Mouse (Mus musculus) liver, embryonic 14.5 days (tissue): Measurements from ENCODE around the gene Tmem80. TPM values are rescaled to one million over a fixed set of nuclear protein-coding genes. Genes with fewer than 3 reads are reported as not detected.

Experiments used
- ATAC-seq: fragments of 200-750 bp; cut with Nextera tagmentation; 2 replicates; pipeline ENCODE4 v1.8.0; 2017; ENCODE audit warnings: moderate number of reproducible peaks, mild to moderate bottlenecking, moderate library complexity; ENCODE audit not compliant: insufficient read depth
- DNase-seq, 3 experiments: peaks; one replicate each; pipeline ENCODE4 v3.0.0-alpha.2; 2012 to 2013; ENCODE audit warnings: low read depth in 3 of 3, low spot score in 3 of 3
- H3K27ac ChIP-seq: fragments of 300-500 bp; sonication (generic); 2 replicates; pipeline ENCODE4 v1.5.1; 2014; ENCODE audit warnings: moderate library complexity, mild to moderate bottlenecking, control low read depth, inconsistent platforms
- H3K27me3 ChIP-seq: fragments of 300-500 bp; sonication (generic); 2 replicates; pipeline ENCODE4 v1.6.1; 2014; ENCODE audit warnings: mild to moderate bottlenecking, low read length, moderate library complexity; ENCODE audit not compliant: control insufficient read depth, insufficient read depth
- H3K36me3 ChIP-seq: fragments of 300-500 bp; sonication (generic); replicated peaks from 2 replicates; pipeline ENCODE4 v1.6.1; 2014; ENCODE audit warnings: low read depth; ENCODE audit not compliant: control insufficient read depth, insufficient read depth
- H3K4me1 ChIP-seq, 2 experiments: fragments of 200-500 bp in 1 of 2; fragments of 300-500 bp in 1 of 2; sonication (generic) in 1 of 2; replicated peaks; 2 replicates each; pipeline ENCODE4 v1.6.1; 2012 to 2014; ENCODE audit warnings: antibody characterized with exemption in 1 of 2, inconsistent platforms in 1 of 2, low read length in 1 of 2; ENCODE audit not compliant: control insufficient read depth in 2 of 2, insufficient read depth in 2 of 2
- H3K4me2 ChIP-seq: fragments of 300-500 bp; sonication (generic); 2 replicates; pipeline ENCODE4 v1.6.1; 2014; ENCODE audit warnings: low read depth, mild to moderate bottlenecking, control low read depth, moderate library complexity
- H3K4me3 ChIP-seq, 2 experiments: fragments of 200-500 bp in 1 of 2; fragments of 300-500 bp in 1 of 2; sonication (generic) in 1 of 2; 2 replicates each; pipeline ENCODE4 v1.5.1; 2012 to 2014; ENCODE audit warnings: low read depth in 2 of 2, low read length in 2 of 2, mild to moderate bottlenecking in 2 of 2, control low read depth in 1 of 2, inconsistent platforms in 1 of 2, moderate library complexity in 1 of 2; ENCODE audit not compliant: insufficient read depth in 1 of 2
- H3K9ac ChIP-seq: fragments of 300-500 bp; sonication (generic); replicated peaks from 2 replicates; pipeline ENCODE4 v1.6.1; 2014; ENCODE audit warnings: mild to moderate bottlenecking, control low read depth, moderate library complexity
- H3K9me3 ChIP-seq: fragments of 300-500 bp; sonication (generic); 2 replicates; pipeline ENCODE4 v1.6.1; 2016; ENCODE audit warnings: low read length, mixed read lengths; ENCODE audit not compliant: control insufficient read depth
- CTCF ChIP-seq: IDR thresholded peaks from 2 replicates; pipeline ENCODE4 v1.5.1; 2016; ENCODE audit warnings: antibody characterized with exemption, low read depth, control low read depth
- EP300 ChIP-seq: IDR thresholded peaks from 2 replicates; pipeline ENCODE4 v1.6.1; 2016; ENCODE audit warnings: antibody characterized with exemption, low read depth
- WGBS: fragments of 180-500 bp; shearing (Covaris S2); extraction: QIAGEN DNeasy Blood & Tissue Kit; methylation state at CpG from one replicate; pipeline ENCODE4 v1.1.7; 2014; ENCODE audit not compliant: insufficient replicate concordance; 5-methylcytosine and 5-hydroxymethylcytosine counted together
- polyA plus RNA-seq, 2 experiments: library from polyadenylated mRNA; depleted of rRNA in 1 of 2; stranded (reverse) in 1 of 2; unstranded in 1 of 2; fragments of >200 nt; fragmentation: Nextera tagmentation in 1 of 2; extraction: Ambion mirVana in 1 of 2; gene quantifications; 2 replicates each; pipeline versions ENCODE4 v1.2.1 to v1.2.3; 2012 to 2014

Tmem80 gene
- polyA plus RNA-seq, 2 experiments: 11.3 to 13.6 TPM

GRCm38 (mm10) chr7:141374399-141374798 is 46.9 kb downstream of the Tmem80 start:
- TF ChIP-seq CTCF (no peak), EP300 (no peak)
- H3K4me2 ChIP-seq: no peak overlapping the region
- no peaks in the 10 kb centered on the region for H3K27me3 ChIP-seq
- no peak; the same call in 1 of the 2 replicates for ATAC-seq
- H3K4me1 ChIP-seq: peaks cover 2 to 13% of the 10 kb centered on the region in 2 experiments
- no peak overlapping the region for H3K4me3 ChIP-seq
- H3K9ac ChIP-seq: no peak overlapping the region
- H3K36me3 ChIP-seq: no peaks in the 10 kb centered on the region
- no peaks in the 10 kb centered on the region for H3K9me3 ChIP-seq
- no peak for DNase-seq
- no peak overlapping the region for H3K27ac ChIP-seq

DNA sequence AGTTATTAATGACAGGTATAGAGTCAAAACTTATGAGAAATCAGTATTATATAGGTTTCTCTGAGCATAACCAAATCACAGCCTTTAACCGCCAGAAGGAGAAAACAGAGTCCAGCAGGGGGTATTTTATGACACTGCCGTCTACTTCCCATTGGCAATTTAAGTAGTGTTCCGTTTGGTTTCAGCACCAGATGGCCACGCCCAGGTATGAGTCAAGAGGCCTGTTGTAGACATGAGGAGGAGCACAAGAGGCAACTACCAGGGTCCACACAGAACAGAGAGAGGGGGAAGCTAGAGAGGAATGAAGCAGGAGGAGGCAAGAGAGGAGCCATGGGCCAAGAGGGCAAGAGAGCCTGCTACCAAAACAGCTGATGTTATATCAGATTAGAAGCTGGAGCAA is 52.0 kb downstream of the Tmem80 start:
- Histone ChIP-seq H3K4me2 (no peak overlapping the region), H3K4me3 (no peak overlapping the region), H3K27ac (no peak overlapping the region), H3K9ac (no peak overlapping the region), H3K36me3 (no peaks in the 10 kb centered on the region), H3K4me1 (peaks cover 0 to 12% of the 10 kb centered on the region in 2 experiments), H3K9me3 (no peaks in the 10 kb centered on the region), H3K27me3 (no peaks in the 10 kb centered on the region)
- TF ChIP-seq CTCF (no peak), EP300 (no peak)
- ATAC-seq (peak; percentile 36; the same call in 1 of the 2 replicates), DNase-seq (no peak)
- WGBS: 35% methylated on average over 4 of the region's 4 CpGs

DNA sequence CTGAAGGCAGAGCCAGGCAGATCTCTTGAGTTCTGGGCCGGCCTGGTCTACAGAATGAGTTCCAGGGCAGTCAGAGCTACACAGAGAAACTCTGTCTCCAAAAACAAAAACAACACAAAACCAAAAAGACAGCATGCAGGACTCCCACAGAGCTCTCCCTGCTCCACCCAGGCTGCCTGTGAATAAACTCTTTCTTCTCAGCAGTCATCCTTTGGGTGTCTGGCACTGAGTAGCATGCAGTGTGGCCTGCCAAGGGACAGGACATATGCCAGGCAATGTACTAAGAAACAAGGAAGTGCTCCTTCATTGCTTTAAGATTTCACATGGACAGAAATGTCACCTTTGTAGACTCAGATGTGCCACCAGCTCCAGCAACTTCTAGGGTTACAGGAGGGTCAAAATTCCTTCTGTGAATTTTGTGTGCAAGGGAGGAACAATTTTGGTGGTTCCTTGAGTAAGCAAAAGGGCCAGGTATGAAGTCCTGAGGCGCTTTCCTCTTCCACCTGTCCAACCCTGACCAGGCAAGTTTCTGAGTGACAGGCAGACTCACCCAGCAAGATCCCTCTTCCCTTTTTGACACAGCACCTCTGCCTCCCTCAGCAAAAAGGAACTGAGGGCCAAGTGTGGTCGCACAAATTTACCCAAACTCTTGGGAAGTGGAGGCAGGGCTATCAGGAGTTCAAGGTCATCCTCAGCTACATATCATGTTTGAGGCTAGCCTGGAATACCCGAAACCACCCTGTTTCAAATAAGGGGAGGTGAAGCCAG is 53.7 kb downstream of the Tmem80 start:
- H3K4me3 ChIP-seq: no peak overlapping the region
- 62% methylated on average over 4 of the region's 4 CpGs for WGBS
- H3K27ac ChIP-seq: no peak overlapping the region

More for the DNA sequence above, 53.7 kb downstream of the Tmem80 start:
- TF ChIP-seq EP300: no peak
- Histone ChIP-seq H3K27me3 (no peaks in the 10 kb centered on the region), H3K4me2 (no peak overlapping the region), H3K36me3 (no peaks in the 10 kb centered on the region), H3K9ac (no peak overlapping the region), H3K9me3 (no peaks in the 10 kb centered on the region), H3K4me1 (peaks cover 0 to 12% of the 10 kb centered on the region in 2 experiments; a peak in 3 of 4 replicates)
- ATAC-seq (no peak), DNase-seq (no peak)

Other genes starting within 250 kb of the Tmem80 start
- 0.33 and 0.51 TPM in 2 replicates for gene Pkp3, start 249.5 kb upstream of the Tmem80 start, polyA plus RNA-seq (2012; rRNA removed)
- gene Pkp3, start 249.5 kb upstream of the Tmem80 start, polyA plus RNA-seq (2014; fragmentation: Nextera tagmentation; extraction: Ambion mirVana): 0.36 and 0.80 TPM in 2 replicates
- 9.8 and 10.8 TPM in 2 replicates for gene Sigirr, start 227.2 kb upstream of the Tmem80 start, polyA plus RNA-seq (2012; rRNA removed)
- 16.0 and 18.4 TPM in 2 replicates for gene Sigirr, start 227.2 kb upstream of the Tmem80 start, polyA plus RNA-seq (2014; fragmentation: Nextera tagmentation; extraction: Ambion mirVana)
- gene Ano9, start 209.9 kb upstream of the Tmem80 start, polyA plus RNA-seq (2012; rRNA removed): 0.30 and 0.53 TPM in 2 replicates
- gene Ano9, start 209.9 kb upstream of the Tmem80 start, polyA plus RNA-seq (2014; fragmentation: Nextera tagmentation; extraction: Ambion mirVana): 0.24 and 0.27 TPM in 2 replicates
- 72.2 and 72.8 TPM in 2 replicates for gene Ptdss2, start 205.4 kb upstream of the Tmem80 start, polyA plus RNA-seq (2012; rRNA removed)
- gene Ptdss2, start 205.4 kb upstream of the Tmem80 start, polyA plus RNA-seq (2014; fragmentation: Nextera tagmentation; extraction: Ambion mirVana): 111 and 130 TPM in 2 replicates
- 26.5 and 29.1 TPM in 2 replicates for gene Rnh1, start 154.9 kb upstream of the Tmem80 start, polyA plus RNA-seq (2012; rRNA removed)
- 54.6 and 59.7 TPM in 2 replicates for gene Rnh1, start 154.9 kb upstream of the Tmem80 start, polyA plus RNA-seq (2014; fragmentation: Nextera tagmentation; extraction: Ambion mirVana)
- 50.8 and 66.8 TPM in 2 replicates for gene Hras, start 133.7 kb upstream of the Tmem80 start, polyA plus RNA-seq (2012; rRNA removed)
- 84.4 and 102 TPM in 2 replicates for gene Hras, start 133.7 kb upstream of the Tmem80 start, polyA plus RNA-seq (2014; fragmentation: Nextera tagmentation; extraction: Ambion mirVana)
- gene Lrrc56, start 133.6 kb upstream of the Tmem80 start, polyA plus RNA-seq (2012; rRNA removed): 15.3 and 20.3 TPM in 2 replicates
- gene Lrrc56, start 133.6 kb upstream of the Tmem80 start, polyA plus RNA-seq (2014; fragmentation: Nextera tagmentation; extraction: Ambion mirVana): 10.4 and 10.9 TPM in 2 replicates
- gene Lmntd2, start 113.7 kb upstream of the Tmem80 start, polyA plus RNA-seq (2012; rRNA removed): 2.0 and 2.3 TPM in 2 replicates
- 0.25 and 0.66 TPM in 2 replicates for gene Lmntd2, start 113.7 kb upstream of the Tmem80 start, polyA plus RNA-seq (2014; fragmentation: Nextera tagmentation; extraction: Ambion mirVana)
- gene Rassf7, start 111.9 kb upstream of the Tmem80 start, polyA plus RNA-seq (2012; rRNA removed): 21.6 and 28.3 TPM in 2 replicates
- 16.8 and 22.4 TPM in 2 replicates for gene Rassf7, start 111.9 kb upstream of the Tmem80 start, polyA plus RNA-seq (2014; fragmentation: Nextera tagmentation; extraction: Ambion mirVana)
- gene Phrf1, start 99.0 kb upstream of the Tmem80 start, polyA plus RNA-seq (2012; rRNA removed): 10.4 and 14.1 TPM in 2 replicates
- gene Phrf1, start 99.0 kb upstream of the Tmem80 start, polyA plus RNA-seq (2014; fragmentation: Nextera tagmentation; extraction: Ambion mirVana): 25.7 and 28.3 TPM in 2 replicates
- 4.6 and 5.4 TPM in 2 replicates for gene Irf7, start 61.3 kb upstream of the Tmem80 start, polyA plus RNA-seq (2012; rRNA removed)
- 4.8 and 5.1 TPM in 2 replicates for gene Irf7, start 61.3 kb upstream of the Tmem80 start, polyA plus RNA-seq (2014; fragmentation: Nextera tagmentation; extraction: Ambion mirVana)
- gene Cdhr5, start 51.0 kb upstream of the Tmem80 start, polyA plus RNA-seq (2012; rRNA removed): 0.07 and 0.11 TPM in 2 replicates
- gene Cdhr5, start 51.0 kb upstream of the Tmem80 start, polyA plus RNA-seq (2014; fragmentation: Nextera tagmentation; extraction: Ambion mirVana): 0.24 and 0.27 TPM in 2 replicates
- gene Sct, start 48.6 kb upstream of the Tmem80 start, polyA plus RNA-seq (2012; rRNA removed): 0.16 TPM in 1 of 2 replicates, not detected in the other
- 0.22 and 0.30 TPM in 2 replicates for gene Sct, start 48.6 kb upstream of the Tmem80 start, polyA plus RNA-seq (2014; fragmentation: Nextera tagmentation; extraction: Ambion mirVana)
- gene Drd4, start 35.7 kb upstream of the Tmem80 start, polyA plus RNA-seq (2012; rRNA removed): not detected in 2 replicates
- gene Drd4, start 35.7 kb upstream of the Tmem80 start, polyA plus RNA-seq (2014; fragmentation: Nextera tagmentation; extraction: Ambion mirVana): not detected in 2 replicates
- 6.9 and 7.8 TPM in 2 replicates for gene Deaf1, start within 50 bp of the Tmem80 start, polyA plus RNA-seq (2012; rRNA removed)
- gene Deaf1, start within 50 bp of the Tmem80 start, polyA plus RNA-seq (2014; fragmentation: Nextera tagmentation; extraction: Ambion mirVana): 11.1 and 13.6 TPM in 2 replicates
- 7.9 and 8.3 TPM in 2 replicates for gene Eps8l2, start 11.1 kb downstream of the Tmem80 start, polyA plus RNA-seq (2012; rRNA removed)
- gene Eps8l2, start 11.1 kb downstream of the Tmem80 start, polyA plus RNA-seq (2014; fragmentation: Nextera tagmentation; extraction: Ambion mirVana): 6.6 and 7.7 TPM in 2 replicates
- 212 and 266 TPM in 2 replicates for gene Taldo1, start 64.5 kb downstream of the Tmem80 start, polyA plus RNA-seq (2012; rRNA removed)
- 427 and 428 TPM in 2 replicates for gene Taldo1, start 64.5 kb downstream of the Tmem80 start, polyA plus RNA-seq (2014; fragmentation: Nextera tagmentation; extraction: Ambion mirVana)
- 13.8 and 16.9 TPM in 2 replicates for gene Gatd1, start 86.4 kb downstream of the Tmem80 start, polyA plus RNA-seq (2012; rRNA removed)
- gene Gatd1, start 86.4 kb downstream of the Tmem80 start, polyA plus RNA-seq (2014; fragmentation: Nextera tagmentation; extraction: Ambion mirVana): 8.7 and 10.3 TPM in 2 replicates
- 0.09 TPM in 1 of 2 replicates, not detected in the other for gene Cend1, start 101.8 kb downstream of the Tmem80 start, polyA plus RNA-seq (2012; rRNA removed)
- not detected in 2 replicates for gene Cend1, start 101.8 kb downstream of the Tmem80 start, polyA plus RNA-seq (2014; fragmentation: Nextera tagmentation; extraction: Ambion mirVana)
- gene Slc25a22, start 110.2 kb downstream of the Tmem80 start, polyA plus RNA-seq (2012; rRNA removed): 19.6 and 23.8 TPM in 2 replicates
- gene Slc25a22, start 110.2 kb downstream of the Tmem80 start, polyA plus RNA-seq (2014; fragmentation: Nextera tagmentation; extraction: Ambion mirVana): 11.0 and 13.5 TPM in 2 replicates
- gene Pidd1, start 116.3 kb downstream of the Tmem80 start, polyA plus RNA-seq (2012; rRNA removed): 15.5 and 18.7 TPM in 2 replicates
- gene Pidd1, start 116.3 kb downstream of the Tmem80 start, polyA plus RNA-seq (2014; fragmentation: Nextera tagmentation; extraction: Ambion mirVana): 6.1 and 9.4 TPM in 2 replicates
- 328 and 661 TPM in 2 replicates for gene Rplp2, start 119.6 kb downstream of the Tmem80 start, polyA plus RNA-seq (2012; rRNA removed)
- 942 and 950 TPM in 2 replicates for gene Rplp2, start 119.6 kb downstream of the Tmem80 start, polyA plus RNA-seq (2014; fragmentation: Nextera tagmentation; extraction: Ambion mirVana)
- 6.7 TPM in 2 replicates for gene Pnpla2, start 127.5 kb downstream of the Tmem80 start, polyA plus RNA-seq (2012; rRNA removed)
- gene Pnpla2, start 127.5 kb downstream of the Tmem80 start, polyA plus RNA-seq (2014; fragmentation: Nextera tagmentation; extraction: Ambion mirVana): 9.0 and 9.4 TPM in 2 replicates
- 1.3 and 2.6 TPM in 2 replicates for gene Cracr2b, start 133.4 kb downstream of the Tmem80 start, polyA plus RNA-seq (2012; rRNA removed)
- gene Cracr2b, start 133.4 kb downstream of the Tmem80 start, polyA plus RNA-seq (2014; fragmentation: Nextera tagmentation; extraction: Ambion mirVana): 0.89 and 1.9 TPM in 2 replicates
- 20.0 and 22.0 TPM in 2 replicates for gene Cd151, start 139.7 kb downstream of the Tmem80 start, polyA plus RNA-seq (2012; rRNA removed)
- gene Cd151, start 139.7 kb downstream of the Tmem80 start, polyA plus RNA-seq (2014; fragmentation: Nextera tagmentation; extraction: Ambion mirVana): 12.8 and 13.8 TPM in 2 replicates
- 10.9 and 24.6 TPM in 2 replicates for gene Polr2l, start 147.4 kb downstream of the Tmem80 start, polyA plus RNA-seq (2012; rRNA removed)
- 52.4 and 54.7 TPM in 2 replicates for gene Polr2l, start 147.4 kb downstream of the Tmem80 start, polyA plus RNA-seq (2014; fragmentation: Nextera tagmentation; extraction: Ambion mirVana)
- gene Tspan4, start 147.5 kb downstream of the Tmem80 start, polyA plus RNA-seq (2012; rRNA removed): 32.1 and 37.4 TPM in 2 replicates
- gene Tspan4, start 147.5 kb downstream of the Tmem80 start, polyA plus RNA-seq (2014; fragmentation: Nextera tagmentation; extraction: Ambion mirVana): 42.1 and 43.0 TPM in 2 replicates
- 6.3 and 12.1 TPM in 2 replicates for gene Chid1, start 212.1 kb downstream of the Tmem80 start, polyA plus RNA-seq (2012; rRNA removed)
- gene Chid1, start 212.1 kb downstream of the Tmem80 start, polyA plus RNA-seq (2014; fragmentation: Nextera tagmentation; extraction: Ambion mirVana): 23.0 and 24.2 TPM in 2 replicates
- 19.8 and 21.0 TPM in 2 replicates for gene Ap2a2, start 234.4 kb downstream of the Tmem80 start, polyA plus RNA-seq (2012; rRNA removed)
- 43.2 and 51.2 TPM in 2 replicates for gene Ap2a2, start 234.4 kb downstream of the Tmem80 start, polyA plus RNA-seq (2014; fragmentation: Nextera tagmentation; extraction: Ambion mirVana)